Mouse (Mus musculus) kidney, adult 11 months (tissue): ENCODE results near the gene Aig1.

ENCODE experiments used
- DNase-seq: peaks from one replicate; pipeline ENCODE4 v3.0.0; 2022

Aig1 gene

DNA sequence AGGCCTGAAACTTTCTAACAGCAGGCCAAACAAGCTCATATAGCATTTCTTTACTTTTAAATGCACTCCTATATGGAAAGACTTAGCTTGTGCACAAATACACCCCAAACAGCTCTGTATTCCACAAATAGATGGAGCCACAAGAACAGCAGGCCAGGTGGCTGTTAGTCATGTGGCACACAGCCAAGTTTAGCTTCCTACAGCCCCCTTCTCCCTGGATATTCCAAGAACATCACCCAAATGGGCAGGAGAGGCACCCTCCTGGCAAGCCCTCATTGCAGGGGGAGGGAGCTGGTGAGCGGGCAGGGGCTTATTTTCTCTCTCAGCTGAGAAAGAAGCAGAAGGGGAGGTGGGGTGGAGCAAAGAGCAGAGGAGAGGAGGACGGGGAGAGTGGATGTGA lies 267.9 kb downstream of the Aig1 start:
- DNase-seq = no peak

- no peak for DNase-seq
These were observed 271.3 kb downstream of the Aig1 start for GRCm38 (mm10) chr10:13597491-13597890.
